Mouse (Mus musculus): Measurements from ENCODE around the gene Rims3.
A peak's percentile ranks its signal among the peaks of the same experiment; 100 is the strongest.

Gene Rims3

DNA sequence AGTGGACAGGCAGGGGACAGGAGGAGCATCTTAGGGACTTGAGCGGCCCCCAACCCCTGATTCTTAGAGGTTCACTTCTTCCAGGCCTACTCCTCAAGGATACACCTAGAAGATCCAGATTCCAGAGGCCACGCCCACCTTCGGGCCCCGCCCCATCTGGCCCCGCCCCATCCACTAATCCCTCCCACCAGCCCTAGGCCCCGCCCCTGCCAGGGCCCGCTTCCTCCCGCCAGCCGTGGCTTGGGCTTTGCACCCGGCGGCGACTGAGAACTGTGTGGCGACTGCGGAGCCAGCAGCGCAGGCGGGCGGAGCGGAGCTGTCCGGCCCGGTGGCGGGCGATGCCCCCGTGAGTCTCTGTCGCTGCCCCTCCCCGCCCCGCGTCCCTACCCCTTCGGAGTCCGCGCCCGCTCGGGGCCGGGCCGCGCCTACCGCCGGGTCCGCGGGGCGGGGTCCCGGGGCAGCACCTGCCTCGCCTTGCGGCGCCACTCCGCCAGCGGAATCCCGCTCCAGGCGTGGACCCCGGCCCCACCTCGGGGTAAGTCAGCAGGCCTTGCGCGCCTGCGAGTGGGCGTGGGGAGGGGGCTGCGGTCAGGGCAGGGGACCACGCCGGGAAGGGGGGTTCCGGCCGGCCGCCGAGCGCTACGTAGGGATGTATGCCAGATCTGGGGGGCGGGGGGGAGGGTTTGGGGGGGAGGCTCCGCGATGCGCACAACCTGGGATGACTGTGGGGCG lies at the start of gene Rims3:
Gene Rims3, plus strand, starts transcription at position 229 of the 732 bp plus-strand sequence.
- DNase-seq, result peak; percentile 30

DNA sequence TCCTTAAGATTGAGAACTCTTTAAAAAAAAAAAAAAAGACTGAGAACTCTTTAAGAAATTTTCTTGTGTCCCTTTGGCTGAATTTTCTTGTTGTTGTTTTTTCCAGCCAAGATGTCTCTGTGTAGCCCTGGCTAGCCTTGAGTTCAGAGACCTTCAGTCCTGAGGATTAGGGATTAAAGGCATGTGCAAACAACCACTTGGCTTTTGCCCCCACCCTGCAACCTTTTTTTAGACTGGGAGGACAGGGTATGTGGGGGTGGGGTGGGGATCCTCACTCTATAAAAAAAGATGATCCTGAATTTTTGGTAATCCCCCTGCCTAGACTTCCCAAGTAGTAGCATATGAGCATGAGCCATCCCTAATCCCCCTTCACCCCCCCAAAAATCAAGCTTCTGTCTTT lies 48.8 kb upstream of the Rims3 start:
- DNase-seq, result peak; percentile 74

DNA sequence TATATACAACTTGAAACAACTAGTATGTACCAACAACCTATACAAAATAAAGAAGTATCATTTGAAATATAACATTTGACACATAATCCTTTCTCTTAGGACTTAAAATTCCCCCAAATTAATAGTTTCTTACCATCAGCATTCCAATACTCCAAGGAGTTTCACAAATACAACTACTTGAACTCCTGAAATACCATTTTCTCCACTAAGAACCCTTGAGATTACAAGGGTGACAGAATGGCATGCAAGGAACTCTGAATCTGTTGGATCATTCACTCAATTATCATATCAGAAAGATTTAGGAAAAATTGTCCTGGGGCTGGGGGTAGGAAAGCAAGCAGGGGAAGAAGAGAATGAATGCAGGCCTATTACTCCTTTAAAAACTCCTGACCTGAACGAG lies 40.9 kb upstream of the Rims3 start:
- DNase-seq, result no peak

DNA sequence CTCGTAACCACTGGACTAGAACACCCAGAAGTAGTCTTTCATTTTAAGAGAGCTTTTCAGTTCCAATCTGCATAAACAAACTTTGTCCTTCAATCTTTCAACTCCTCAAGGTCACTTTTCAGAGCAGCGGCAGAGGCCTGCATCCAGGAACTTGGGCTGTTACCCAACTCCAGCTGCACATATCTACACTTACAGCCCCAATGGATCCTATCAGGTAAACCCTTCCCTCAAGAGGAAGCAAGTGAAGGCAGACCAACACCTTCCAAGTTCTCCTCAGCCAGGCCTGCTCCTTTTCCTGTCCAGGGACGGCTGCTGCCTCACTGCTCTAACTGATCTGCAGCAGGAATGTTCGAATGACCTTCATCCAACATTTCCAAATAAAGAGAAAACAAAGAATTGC lies 40.4 kb upstream of the Rims3 start:
- peak; percentile 92 for DNase-seq

DNA sequence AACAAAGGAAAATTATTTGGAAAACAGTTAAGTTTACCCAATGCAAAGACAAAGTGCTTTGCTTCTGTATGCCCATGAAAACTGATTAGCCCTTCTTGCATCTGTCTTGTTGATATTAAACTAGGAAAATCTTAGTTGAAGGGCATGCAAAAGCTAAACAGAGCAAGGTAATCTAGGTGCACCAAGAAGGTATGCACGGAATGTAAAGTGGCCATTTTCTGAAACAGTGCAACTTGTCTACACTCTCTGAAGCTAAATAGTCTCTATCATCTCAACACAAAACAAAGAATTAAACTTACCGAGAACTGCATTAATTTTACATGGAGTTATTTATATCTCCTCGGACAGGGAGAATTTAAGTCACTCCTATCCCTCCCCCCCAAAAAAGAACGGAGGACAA lies 39.5 kb upstream of the Rims3 start:
- peak; percentile 48 for DNase-seq

DNA sequence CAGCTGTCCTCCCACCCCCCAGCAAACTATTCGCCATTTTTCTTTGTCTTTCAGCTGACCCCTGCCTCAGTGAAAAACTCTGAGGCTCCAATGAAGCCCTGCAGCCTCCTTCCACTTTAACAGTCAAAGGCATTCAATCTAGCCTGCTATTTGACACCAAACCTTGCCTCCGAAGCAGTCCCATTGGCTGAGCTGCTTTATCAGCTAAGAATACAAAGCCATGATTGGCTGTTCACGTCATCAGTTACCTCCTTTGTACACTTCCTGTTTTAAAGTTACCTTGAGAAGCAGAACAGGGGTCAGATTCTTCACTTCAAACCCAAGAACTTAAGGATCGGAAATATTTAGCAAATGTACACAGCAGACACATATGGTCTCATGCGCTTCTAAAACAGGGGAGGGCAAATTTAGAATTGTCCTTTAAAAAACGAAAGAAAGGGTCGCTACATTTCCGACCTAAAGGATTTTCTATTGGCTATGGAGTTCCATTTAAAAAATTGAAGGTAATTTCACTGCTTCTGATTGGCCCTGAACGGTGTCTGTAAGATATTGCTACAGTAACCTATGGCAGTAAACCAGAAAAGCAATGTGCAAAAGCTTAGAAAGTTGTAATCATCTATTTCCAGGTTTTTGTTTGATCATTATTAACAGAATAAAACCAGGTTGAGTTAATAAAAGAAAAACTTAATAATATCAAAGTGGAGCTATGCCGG lies 38.8 kb upstream of the Rims3 start:
- DNase-seq, result peak; percentile 97

DNA sequence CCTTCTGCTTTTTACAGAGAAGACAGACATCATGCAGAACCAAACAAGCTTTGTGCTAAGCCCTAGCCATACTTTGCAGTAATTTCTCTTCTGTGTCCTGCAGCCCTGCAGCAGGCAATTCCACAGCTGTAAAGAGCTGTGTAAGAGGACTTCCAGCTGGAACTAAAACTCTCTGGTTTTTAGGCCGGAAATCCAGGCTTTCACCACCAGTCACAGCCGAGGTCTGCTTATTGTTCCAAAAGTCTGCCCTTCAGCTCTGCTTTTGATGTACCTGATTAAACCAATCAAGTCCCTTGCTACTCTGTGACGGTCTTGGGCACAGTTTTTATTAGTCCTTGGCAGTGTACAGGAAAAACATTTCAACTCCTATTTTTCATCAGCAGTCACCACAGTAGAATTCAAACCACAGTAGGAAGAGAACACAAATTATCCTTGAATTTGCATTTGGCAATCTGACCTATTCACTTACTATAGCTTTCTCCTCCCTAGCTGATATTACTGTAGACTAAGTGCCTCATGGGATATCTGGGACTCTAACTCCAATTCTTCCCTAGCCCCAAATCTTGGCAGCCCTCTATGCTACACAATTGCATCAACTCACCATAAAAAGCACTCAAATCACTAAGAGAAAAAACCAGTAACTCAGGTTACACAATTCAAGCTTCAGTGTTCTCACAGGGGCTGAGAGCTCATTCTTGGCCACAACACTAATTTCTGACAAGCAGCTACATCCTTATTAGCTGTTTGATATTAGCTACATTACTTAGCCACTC lies 37.4 kb upstream of the Rims3 start:
- peak; percentile 50 for DNase-seq

DNA sequence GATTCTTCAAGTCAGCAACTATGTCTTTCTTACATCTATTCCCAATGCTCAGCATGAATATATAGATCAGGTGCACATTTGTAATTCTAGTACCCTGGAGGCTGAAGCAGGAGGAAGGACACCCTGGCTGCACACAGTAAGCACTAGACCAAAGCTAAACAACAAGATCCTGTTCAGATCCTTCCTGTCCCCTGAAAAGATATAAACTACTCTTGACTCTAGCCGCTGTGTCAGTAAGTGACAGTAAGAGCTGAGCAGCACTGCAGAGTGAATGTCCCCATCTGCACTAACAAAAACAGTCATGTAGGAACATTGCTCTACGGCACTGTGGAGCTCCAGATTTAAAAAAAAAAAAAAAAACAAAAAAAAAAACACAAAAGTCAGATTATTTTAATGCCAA lies 36.7 kb upstream of the Rims3 start:
- DNase-seq, result no peak

DNA sequence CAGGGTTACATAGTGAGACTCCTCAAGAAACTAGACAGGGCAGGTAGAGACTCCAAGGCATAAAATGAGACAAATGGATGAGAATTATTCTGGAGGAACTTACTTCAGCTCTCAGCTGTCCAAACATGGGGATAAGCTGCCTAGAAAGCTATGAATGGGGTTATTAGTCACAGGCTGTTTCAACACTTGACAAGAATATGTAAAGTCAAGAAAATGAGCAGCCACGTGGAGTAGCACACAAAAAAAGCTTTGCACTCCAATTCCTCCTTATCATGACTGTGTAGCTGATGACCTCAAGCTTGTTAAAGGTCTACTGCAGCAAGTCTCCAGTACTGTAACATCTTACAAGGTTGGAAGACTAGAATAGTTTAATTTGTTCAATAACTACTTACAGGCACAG lies 35.3 kb upstream of the Rims3 start:
- no peak for DNase-seq

DNA sequence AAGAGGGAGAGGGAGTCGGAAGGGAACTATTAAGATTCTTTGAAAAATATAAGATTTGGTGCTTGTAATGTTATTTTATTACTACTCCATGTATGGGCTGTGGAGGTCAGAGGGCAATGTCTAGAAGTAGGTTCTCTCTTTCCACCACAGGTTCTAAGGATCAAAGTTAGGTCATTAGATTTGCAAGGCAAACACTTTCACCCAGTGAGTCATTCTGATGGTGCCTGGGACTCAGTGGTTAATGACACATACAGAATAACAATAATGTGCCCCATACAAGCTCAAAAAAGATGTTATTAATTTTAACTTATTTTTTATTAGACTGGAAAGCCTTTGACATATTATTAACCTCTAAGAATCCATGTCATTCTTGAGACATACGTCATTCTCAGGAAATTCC lies 34.7 kb upstream of the Rims3 start:
- DNase-seq, result no peak

DNA sequence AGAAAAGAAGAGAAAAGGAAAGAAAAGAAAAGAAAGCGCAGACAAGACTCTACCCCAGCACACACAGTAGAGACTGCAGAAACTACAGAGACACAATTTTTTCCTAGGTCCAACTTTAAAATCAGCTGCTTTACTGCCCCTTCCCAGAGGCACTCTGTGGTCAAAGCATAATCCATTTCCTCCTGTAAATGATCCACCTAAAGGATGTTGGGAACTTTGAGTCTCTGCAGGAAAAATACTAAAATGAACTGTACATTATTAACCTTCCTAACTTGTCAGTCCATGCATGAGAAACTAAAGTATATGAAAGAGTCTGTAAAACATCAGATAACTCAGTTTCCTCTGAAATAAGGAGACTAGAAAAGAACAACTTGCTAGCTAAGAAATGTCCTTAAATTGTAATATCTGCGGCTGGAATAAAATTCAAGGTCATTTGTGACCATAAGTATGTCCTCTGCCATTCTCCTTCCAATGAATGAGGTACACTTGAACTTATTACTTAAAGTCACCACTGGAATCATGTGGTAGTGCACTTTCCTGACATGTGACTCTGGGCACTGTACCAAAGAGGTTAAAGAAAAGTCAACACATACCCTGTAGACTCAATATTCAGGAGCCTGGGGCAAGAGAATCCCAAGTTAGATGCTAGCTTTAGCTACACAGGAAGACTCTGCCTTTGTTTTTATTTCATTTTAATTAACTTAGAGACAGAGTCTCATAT lies 32.3 kb upstream of the Rims3 start:
- DNase-seq, result peak; percentile 76

DNA sequence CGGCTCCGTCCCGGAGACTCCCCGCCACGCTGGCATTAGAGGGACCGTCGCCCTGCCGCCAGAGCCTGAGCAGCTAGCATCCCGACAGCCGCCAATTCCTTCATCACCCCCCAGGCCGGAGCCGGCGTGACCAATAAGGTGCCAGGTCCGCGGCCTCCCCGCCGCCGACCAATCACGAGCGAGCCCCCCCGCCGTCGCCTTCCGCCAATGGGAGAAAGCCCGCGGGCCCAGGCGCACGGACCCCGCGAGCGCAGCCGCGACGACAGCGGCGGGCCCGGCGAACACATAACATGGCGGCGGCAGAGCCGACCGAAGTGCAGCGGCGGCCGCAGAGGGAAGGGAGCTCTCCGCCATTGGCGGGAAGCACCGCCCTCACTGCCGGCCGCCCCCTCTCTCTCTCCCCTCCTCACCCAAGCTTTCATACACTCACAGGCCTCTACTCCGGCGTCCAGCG lies 29.5 kb upstream of the Rims3 start:
- DNase-seq, result peak; percentile 96

DNA sequence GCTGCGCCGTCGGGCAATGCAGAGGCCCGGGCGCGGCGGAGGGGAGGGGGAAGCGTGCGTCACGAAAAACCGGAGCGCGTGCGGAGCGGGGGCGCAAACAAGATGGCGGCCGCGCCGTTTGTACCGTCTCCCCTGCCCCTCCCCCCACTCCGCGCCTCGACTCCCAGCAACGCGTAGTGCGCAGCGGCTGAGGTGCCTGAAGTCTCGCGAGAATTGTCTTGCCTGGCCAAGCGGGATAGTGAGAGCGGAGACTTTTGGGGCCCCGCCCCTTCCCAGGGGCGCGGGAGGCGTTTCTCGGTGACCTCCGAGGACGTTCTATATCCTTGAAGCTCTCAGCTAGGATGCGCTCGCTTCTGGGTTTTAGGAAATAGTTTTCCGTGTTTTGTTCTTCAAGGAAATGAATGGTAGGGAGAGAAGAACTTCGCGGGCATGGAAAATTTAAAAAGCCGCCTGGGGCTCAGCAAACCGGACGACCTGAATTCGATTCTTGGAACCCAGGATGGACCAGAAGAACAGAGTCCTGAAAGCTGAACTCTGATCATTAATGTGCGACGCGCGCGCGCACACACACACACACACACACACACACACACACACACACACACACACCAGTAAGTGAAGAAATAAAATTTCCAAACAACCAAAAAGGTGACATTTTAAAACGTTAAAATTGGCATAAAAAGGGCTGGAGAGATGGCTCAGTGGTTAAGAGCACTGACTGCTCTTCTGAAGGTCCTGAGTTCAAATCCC lies 28.9 kb upstream of the Rims3 start:
- peak; percentile 98 for DNase-seq

DNA sequence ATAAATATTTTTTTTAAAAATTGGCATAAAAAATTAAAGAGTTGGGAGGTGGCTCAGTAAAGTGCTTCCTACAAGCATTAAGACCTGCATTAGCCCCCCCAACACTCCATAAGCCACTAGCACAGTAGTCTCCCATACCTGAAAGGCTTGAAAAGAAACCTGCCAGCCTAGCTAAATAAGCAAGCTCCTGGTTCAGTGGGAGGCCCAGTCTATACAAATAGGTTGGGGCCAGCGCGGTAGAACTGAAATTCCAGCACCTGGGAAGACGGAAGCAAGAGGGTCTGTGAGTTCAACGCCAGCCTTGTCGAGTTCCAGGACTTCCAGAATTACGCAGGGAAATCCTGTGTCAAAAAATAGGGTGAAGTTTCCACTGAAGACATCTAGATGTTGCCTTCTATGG lies 28.2 kb upstream of the Rims3 start:
- DNase-seq, result peak; percentile 23

DNA sequence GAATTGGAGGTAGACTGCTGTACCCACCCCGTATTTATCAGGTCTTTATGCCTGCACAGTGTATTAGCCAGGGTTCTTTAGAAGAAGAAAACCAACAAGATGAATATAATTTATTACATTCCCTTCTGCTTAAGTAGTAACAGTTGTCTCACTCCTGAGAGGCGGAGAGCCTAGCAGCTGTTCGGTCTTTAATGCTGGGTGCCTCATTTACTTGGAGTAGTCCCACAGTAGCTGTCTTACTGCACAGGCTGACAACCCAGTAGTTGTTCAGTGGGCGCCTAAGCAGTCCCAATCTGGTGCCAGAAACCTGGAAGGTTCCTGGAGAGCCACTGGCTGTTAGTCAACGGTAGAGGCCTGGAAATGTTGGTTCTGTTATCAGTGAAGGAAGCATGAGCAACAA lies 23.8 kb upstream of the Rims3 start:
- DNase-seq, result no peak

DNA sequence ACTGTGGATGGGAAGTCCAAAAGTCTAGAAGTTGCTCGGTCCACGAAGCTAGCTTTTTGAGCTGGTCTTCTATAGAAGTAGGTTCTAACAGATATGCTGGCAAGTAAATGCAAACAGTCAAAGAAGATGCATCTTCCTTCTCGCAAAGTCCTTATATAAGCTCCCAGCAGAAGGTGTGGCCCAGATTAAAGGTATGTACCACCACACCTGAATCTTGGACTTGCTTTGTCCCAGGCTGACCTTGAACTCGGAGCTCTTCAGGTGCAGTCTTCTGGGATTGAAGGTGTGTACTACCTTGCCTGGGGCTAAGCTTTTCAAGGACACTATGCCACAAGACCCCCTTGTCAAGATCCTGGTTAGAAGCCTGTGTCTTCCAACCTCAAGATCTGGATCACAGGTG lies 23.1 kb upstream of the Rims3 start, which contains the start of gene Nfyc:
Gene Nfyc, minus strand, starts transcription at position 101 of the 400 bp plus-strand sequence.
- DNase-seq, result no peak

DNA sequence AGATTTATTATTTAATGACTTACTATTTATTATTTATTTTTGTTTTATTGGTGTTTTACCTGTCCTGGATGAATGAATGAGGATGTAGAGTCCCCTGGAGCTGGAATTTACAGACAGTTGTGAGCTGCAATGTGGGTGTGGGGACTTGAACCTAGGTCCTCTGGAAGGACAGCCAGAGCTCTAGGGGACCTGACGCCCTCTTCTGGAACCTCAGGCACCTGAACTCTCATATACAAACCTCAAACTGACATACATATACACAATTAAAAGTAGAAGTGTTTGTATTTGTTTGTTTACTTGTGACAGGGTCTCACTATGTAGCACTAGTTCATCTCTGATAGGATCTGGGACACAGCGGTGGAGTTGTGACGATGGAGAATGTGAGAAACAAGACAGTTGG lies 13.3 kb upstream of the Rims3 start:
- DNase-seq, result no peak

DNA sequence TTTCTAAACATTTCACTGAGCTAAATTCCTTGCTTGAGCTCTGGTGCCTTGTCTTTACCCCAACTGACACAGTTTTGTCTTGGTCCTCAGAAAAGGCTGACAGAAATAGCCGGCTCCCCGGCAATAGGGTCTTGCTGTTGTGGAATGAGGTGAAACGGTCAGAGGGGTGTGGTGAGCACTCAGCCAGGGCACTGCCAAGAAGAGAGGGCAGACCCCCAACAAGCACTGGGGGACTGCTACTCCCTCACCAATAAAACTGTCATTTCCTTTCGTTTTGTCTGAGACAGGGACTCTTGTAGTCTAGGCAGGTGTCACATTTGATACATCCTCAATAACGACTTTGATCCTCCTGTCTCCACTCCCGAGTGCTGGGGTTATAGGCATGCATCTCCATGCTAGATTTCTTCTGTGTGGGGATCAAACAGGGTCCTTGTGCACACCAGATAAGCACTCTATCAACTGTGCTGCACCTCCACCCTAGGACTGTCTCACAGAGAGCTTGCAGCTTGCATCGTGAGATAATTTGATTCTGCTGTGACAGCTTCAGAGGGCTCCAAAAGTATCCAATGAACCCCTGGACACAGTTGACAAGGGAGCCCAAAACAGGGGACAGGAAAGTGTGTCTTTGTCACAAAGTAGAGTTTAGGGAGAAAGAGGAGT lies 10.1 kb upstream of the Rims3 start:
- DNase-seq, result no peak

DNA sequence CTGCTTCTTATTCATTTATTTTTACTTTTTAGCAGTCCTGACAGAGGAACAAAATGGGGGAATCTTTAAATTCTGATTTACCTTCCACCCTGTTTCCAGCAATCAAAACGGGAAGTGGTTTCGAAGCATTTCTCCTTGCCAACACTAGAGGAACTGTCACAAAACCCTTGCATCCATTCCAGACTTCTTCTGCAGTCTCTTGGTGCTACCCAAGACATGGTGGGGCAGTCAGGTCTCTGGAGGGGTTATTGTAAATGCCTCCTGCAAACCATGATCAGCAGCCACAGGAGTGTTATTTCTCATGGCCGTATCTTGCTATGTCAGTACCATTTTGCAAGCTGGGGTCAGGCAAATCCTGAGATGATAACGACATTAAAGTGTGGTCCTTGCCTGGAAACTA lies 9.5 kb upstream of the Rims3 start:
- no peak for DNase-seq

DNA sequence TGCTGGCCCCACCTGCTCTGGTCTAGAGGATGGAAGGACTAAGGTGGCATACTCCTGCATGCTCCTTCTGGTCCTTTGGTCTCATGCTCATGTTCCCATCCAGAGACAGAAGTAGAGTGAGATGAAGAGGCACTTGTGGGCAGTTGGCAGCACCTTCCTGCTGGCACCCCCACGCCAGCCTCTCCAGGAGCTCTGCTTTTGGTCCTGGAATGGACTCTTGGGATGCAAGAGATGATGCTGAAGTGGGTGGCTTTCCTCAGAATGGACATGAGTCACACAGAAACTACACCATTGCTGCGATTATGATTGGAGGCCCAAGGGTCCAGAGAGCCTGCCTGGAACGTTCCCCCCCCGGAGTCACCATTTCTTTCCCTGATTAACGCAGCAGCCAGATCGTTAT lies 5.7 kb upstream of the Rims3 start:
- no peak for DNase-seq

DNA sequence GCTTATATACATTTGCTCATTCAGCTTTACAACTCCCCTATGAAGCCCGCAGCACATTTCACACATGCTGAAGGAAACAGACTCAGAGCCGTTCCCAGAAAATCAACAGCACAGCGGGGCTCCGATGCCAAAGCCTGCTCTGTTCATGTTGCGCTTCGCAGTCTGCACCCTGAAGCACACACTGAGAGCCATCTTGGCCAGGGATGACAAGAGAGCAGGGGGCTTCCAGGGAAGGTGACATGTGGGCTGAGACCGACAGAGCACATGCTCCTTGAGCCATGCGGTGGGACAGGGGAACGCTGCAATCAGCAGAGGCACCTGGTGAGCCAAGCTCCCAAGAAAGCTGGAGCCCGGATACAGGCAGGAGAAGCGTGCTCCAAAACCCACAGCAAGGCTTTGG lies 5.2 kb upstream of the Rims3 start:
- no peak for DNase-seq

DNA sequence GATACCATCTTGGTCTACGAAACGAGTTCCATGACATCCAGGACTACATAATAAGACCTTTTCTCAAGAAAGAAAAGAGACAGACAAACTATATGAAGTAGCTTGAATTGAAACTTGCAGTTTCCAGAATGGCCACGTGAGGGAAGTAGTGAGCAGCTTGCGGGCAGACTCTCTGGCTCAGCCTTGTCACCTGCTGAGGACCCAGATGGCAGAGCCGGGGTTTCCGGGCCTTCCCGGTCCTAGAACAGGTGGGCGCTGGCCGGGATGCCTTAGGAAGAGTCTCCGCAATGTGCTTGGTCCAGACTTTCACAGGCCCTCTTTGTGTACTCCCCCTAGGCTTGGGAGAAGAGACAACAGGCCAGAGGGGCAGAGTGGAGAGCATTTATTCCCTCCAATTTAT lies 3.7 kb upstream of the Rims3 start:
- DNase-seq, result peak; percentile 60
